Mouse (Mus musculus) forebrain, embryonic 13.5 days (tissue): Measurements from ENCODE around the gene Gba. TPM values are rescaled to one million over a fixed set of nuclear protein-coding genes. Genes with fewer than 3 reads are reported as not detected.
A peak's percentile ranks its signal among the peaks of the same experiment; 100 is the strongest.
"Not testable (repeated sequence)": the region's sequence is repeated elsewhere in the genome, so short reads cannot be mapped to it uniquely, and the experiment has no call there.

Experiments
- ATAC-seq: fragments of 200-750 bp; cut with Nextera tagmentation; 2 replicates; pipeline ENCODE4 v1.8.0; 2017
- H3K27ac ChIP-seq: fragments of 300-500 bp; sonication (generic); 2 replicates; pipeline ENCODE4 v1.5.1; 2015; ENCODE audit warnings: inconsistent platforms, mild to moderate bottlenecking, moderate library complexity
- H3K27me3 ChIP-seq: fragments of 300-500 bp; sonication (generic); 2 replicates; pipeline ENCODE4 v1.6.1; 2015; ENCODE audit warnings: mild to moderate bottlenecking, inconsistent platforms
- H3K36me3 ChIP-seq: fragments of 300-500 bp; sonication (generic); 2 replicates; pipeline ENCODE4 v1.6.1; 2015; ENCODE audit warnings: mild to moderate bottlenecking, inconsistent platforms; ENCODE audit not compliant: poor library complexity, severe bottlenecking
- H3K4me1 ChIP-seq: fragments of 300-500 bp; sonication (generic); 2 replicates; pipeline ENCODE4 v1.6.1; 2015; ENCODE audit warnings: inconsistent platforms
- H3K4me2 ChIP-seq: fragments of 300-500 bp; sonication (generic); 2 replicates; pipeline ENCODE4 v1.6.1; 2015; ENCODE audit warnings: inconsistent platforms, mild to moderate bottlenecking, moderate library complexity
- H3K4me3 ChIP-seq: fragments of 300-500 bp; sonication (generic); 2 replicates; pipeline ENCODE4 v1.5.1; 2015; ENCODE audit warnings: mild to moderate bottlenecking, inconsistent platforms
- H3K9ac ChIP-seq: fragments of 300-500 bp; sonication (generic); 2 replicates; pipeline ENCODE4 v1.6.1; 2015; ENCODE audit warnings: mild to moderate bottlenecking, inconsistent platforms
- H3K9me3 ChIP-seq: fragments of 300-500 bp; sonication (generic); replicated peaks from 2 replicates; pipeline ENCODE4 v1.6.1; 2016; ENCODE audit warnings: inconsistent platforms
- WGBS: fragments of 180-500 bp; shearing (Covaris S2); methylation state at CpG from one replicate; pipeline ENCODE4 v1.1.7; 2015; 5-methylcytosine and 5-hydroxymethylcytosine counted together
- polyA plus RNA-seq: library from polyadenylated mRNA; unstranded; fragments of >200 nt; fragmentation: Nextera tagmentation; extraction: Ambion mirVana; gene quantifications from 2 replicates; pipeline ENCODE4 v1.2.1, GENCODE M21; 2015

The Gba gene
- 34.6 and 36.3 TPM in 2 replicates for polyA plus RNA-seq

DNA sequence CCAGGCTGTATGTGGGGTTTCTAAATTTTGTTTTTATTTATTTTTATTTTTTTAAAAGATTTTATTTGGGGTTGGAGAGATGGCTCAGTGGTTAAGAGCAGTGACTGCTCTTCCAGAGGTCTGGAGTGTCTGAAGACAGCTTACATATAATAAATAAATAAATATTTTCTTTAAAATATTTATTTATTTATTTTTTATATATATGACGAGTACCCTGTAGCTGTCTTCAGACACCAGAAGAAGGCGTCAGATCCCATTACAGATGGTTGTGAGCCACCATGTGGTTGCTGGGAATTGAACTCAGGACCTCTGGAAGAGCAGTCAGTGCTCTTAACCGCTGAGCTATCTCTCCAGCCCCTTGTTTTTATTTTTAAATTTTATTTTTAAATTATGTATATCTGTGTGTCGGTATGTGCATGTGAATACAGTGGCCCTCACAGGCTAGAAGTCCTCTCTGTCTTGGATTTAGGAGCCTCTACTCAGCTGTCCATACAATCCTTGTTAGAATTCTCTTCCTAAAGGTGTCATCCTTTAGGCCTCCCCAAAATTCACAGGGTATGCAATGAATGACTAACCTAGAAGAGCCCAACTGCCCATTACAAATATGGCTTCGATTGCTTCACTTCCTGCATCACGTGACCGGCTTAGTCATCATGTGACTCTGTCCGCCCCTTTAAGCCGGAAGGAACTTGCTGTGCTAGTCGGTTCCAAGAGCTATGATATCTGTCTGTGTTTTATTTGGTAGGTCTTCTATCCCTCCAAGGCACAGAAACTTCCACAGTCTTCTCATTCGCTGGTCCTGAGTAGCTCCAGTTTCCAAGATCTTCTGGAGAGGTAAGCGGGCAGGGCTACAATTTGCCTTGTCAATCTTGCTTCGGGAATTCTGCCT lies at the start of gene Gba:
Gene Gba (plus strand): TSS at position 676 of the 889 bp plus-strand sequence.
- no peak within 1 kb of the TSS for H3K27ac ChIP-seq
- no peaks in the 10 kb centered on the region for H3K27me3 ChIP-seq
- peak within 1 kb of the TSS; percentile 60 for H3K4me3 ChIP-seq
- peak; percentile 90 for ATAC-seq
- H3K4me1 ChIP-seq, result peaks cover 5% of the 10 kb centered on the region
- peaks cover 33% of the 10 kb centered on the region for H3K36me3 ChIP-seq
- 27% methylated on average over 13 of the region's 13 CpGs for WGBS
- no peaks in the 10 kb centered on the region for H3K9me3 ChIP-seq
- H3K4me2 ChIP-seq, result peak within 1 kb of the TSS; percentile 63
- H3K9ac ChIP-seq, result peak within 1 kb of the TSS; percentile 71

DNA sequence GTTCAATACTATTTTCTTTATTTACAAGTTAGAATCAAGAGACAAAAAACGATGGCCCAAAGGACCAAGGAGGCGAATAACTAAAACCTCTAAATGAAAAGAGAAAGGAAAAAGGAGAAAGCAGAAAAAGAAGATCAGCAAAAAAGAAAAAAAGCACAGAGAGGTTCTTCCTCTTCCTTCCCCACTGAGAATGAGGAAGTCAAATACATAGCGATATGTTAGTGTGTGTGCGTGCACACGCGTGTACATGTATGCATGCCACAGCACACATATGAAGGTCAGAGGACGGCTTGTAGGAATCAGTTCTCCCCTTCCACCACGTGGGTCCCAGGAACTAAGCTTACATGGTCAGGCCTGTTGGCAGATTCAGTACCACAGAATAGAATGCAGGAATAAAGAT lies 45.8 kb upstream of the Gba start:
- Histone ChIP-seq H3K27me3 (no peaks in the 10 kb centered on the region), H3K4me2 (no peak overlapping the region), H3K9me3 (no peaks in the 10 kb centered on the region), H3K36me3 (peaks cover 9% of the 10 kb centered on the region; the same call in 1 of the 2 replicates), H3K9ac (no peak overlapping the region), H3K4me3 (no peak overlapping the region), H3K4me1 (peaks cover 21% of the 10 kb centered on the region), H3K27ac (no peak overlapping the region)
- WGBS, result 92% methylated on average over 8 of the region's 8 CpGs
- ATAC-seq, result no peak

DNA sequence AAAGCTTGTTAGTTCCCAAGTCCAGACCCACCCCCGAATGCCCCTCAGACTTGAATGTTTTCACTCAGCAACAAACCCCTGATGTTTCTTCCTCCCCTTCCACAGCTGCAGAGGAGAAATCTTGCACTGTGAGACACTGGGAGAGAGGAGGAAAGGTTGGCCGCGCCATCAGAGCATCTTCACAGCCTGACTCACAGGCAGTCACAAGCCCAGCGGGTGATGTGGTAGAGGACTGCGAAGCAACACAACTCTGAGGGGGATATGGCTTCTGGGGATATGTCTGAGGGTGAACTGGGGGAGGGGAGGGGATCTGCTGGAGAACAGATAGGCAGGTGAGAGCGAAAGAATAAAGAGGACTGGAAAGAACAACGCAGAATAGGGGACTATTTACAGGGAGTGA lies 44.1 kb upstream of the Gba start:
- H3K9ac ChIP-seq, result peak overlapping the region; percentile 82
- WGBS, result 24% methylated on average over 7 of the region's 7 CpGs
- no peaks in the 10 kb centered on the region for H3K27me3 ChIP-seq
- H3K27ac ChIP-seq, result no peak overlapping the region
- peaks cover 21% of the 10 kb centered on the region for H3K4me1 ChIP-seq
- H3K4me2 ChIP-seq, result peak overlapping the region; percentile 95
- H3K4me3 ChIP-seq, result peak overlapping the region; percentile 76
- ATAC-seq, result no peak
- H3K36me3 ChIP-seq, result no peaks in the 10 kb centered on the region
- no peaks in the 10 kb centered on the region for H3K9me3 ChIP-seq

DNA sequence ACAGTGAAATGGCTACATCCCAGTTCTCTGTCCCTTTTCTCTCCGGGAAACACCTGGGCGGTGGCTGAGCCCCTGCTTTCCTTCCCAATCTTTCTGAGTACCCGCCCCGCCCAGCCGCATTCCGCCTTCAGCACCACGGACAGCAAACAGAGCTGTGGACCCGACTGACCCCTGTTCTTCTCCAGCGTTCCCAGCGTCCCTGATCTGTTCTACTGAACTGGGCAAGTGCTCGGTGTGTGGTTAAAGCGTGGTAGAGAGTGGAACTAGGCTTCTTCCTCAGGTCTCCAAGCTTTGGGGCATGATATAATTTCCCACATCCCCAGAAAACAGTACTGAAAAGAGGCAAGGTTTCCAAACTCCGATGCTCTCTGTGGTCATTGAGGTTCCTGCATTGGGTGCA lies 43.5 kb upstream of the Gba start:
- 0 out of 2 replicates have a peak, but pooled peaks have one; percentile 14 for ATAC-seq
- under 1% methylated on average over 13 of the region's 13 CpGs for WGBS
- H3K27ac ChIP-seq, result no peak overlapping the region

DNA sequence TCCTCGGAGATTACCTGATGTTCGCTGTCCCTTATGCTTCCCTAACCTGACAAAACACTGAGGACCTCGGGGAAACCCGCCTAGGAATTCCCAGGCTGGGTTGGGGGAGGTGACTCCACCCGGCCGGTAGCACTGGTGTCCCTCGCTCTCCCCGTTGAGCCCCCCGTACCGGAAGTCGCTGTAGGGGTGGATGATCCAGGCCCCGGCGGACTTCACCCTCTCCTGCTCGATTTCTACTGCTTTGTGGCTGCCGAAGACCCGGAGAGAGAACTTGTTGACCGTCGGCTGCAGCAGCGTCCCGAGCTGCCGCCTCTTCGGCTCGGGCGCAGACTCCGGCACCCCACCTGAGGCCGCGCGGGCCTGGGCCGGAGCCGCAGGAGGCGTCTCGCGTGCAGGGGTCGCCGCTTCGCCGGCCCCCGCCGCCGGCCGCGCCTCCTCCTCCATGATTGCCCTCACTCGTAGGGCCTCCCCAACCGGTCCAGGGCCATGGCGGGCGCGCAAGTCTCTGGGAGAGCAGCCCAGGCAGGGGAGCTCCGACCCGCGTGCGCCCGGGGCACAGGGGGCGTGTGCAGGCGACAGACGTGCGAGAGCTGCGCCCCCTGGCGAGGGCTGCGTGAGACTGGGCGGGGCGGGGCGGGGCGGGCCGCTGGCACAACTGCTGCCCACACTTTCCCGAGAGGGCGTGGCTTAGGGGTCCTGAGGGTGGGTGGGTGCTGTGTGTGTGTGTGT lies 42.9 kb upstream of the Gba start, which contains the start of gene Hcn3:
Gene Hcn3 (minus strand): TSS at position 581 of the 729 bp plus-strand sequence.
- Histone ChIP-seq H3K4me3 (peak within 1 kb of the TSS; percentile 76), H3K27ac (no peak within 1 kb of the TSS), H3K4me2 (peak within 1 kb of the TSS; percentile 95), H3K9me3 (no peaks in the 10 kb centered on the region), H3K4me1 (peaks cover 27% of the 10 kb centered on the region), H3K9ac (peak within 1 kb of the TSS; percentile 82), H3K27me3 (no peaks in the 10 kb centered on the region), H3K36me3 (no peaks in the 10 kb centered on the region)
- ATAC-seq, result peak; percentile 83
- under 1% methylated on average over 54 of the region's 66 CpGs for WGBS

More for the DNA sequence above, 43.5 kb upstream of the Gba start:
- no peaks in the 10 kb centered on the region for H3K9me3 ChIP-seq
- peak overlapping the region; percentile 82 for H3K9ac ChIP-seq
- H3K27me3 ChIP-seq, result no peaks in the 10 kb centered on the region
- peak overlapping the region; percentile 76 for H3K4me3 ChIP-seq
- H3K4me2 ChIP-seq, result peak overlapping the region; percentile 95
- H3K36me3 ChIP-seq, result no peaks in the 10 kb centered on the region
- H3K4me1 ChIP-seq, result peaks cover 27% of the 10 kb centered on the region

DNA sequence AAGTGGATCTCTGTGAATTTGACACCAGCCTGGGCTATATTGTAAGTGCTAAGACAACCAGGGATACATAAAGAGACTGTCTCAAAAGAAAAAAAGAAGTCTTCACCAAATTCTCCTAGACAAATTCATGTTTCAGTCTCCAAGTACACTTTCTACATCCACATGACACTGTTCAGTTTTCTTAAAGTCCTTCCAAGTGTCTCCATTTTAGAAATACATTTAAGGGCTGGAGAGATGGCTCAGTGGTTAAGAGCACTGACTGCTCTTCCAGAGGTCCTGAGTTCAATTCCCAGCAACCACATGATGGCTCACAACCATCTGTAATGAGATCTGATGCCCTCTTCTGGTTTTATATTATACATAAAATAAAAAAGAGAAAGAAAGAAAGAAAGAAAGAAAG lies 41.5 kb upstream of the Gba start:
- not testable (repeated sequence) for H3K4me2 ChIP-seq, ATAC-seq, H3K27ac ChIP-seq, H3K9ac ChIP-seq, H3K36me3 ChIP-seq, H3K9me3 ChIP-seq, H3K4me3 ChIP-seq, H3K27me3 ChIP-seq
- H3K4me1 ChIP-seq, result peaks cover 39% of the 10 kb centered on the region

DNA sequence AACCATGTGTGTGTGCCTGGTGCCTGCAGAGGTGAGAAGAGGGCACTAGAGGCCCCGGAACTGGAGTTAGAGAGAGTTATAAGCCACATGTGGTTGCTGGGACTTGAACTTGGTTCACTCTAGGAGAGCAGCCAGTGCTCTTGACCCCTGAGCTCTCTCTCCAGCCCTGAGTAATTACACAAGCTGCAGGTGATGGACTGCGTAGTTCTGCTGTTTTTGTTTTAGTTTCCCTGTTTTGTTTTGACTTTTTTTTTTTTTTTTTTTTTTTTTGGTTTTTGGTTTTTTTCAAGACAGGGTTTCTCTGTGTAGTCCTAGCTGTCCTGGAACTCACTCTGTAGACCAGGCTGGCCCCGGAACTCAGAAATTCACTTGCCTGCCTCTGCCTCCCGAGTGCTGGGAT lies 40.9 kb upstream of the Gba start:
- WGBS, result 82% methylated on average over 4 of the region's 4 CpGs
- no peak overlapping the region for H3K4me3 ChIP-seq
- H3K27me3 ChIP-seq, result no peaks in the 10 kb centered on the region
- H3K4me2 ChIP-seq, result no peak overlapping the region
- no peak for ATAC-seq
- H3K9me3 ChIP-seq, result no peaks in the 10 kb centered on the region
- no peak overlapping the region for H3K9ac ChIP-seq
- H3K4me1 ChIP-seq, result peaks cover 44% of the 10 kb centered on the region
- H3K27ac ChIP-seq, result no peak overlapping the region
- H3K36me3 ChIP-seq, result peaks cover 1% of the 10 kb centered on the region; the same call in 1 of the 2 replicates

DNA sequence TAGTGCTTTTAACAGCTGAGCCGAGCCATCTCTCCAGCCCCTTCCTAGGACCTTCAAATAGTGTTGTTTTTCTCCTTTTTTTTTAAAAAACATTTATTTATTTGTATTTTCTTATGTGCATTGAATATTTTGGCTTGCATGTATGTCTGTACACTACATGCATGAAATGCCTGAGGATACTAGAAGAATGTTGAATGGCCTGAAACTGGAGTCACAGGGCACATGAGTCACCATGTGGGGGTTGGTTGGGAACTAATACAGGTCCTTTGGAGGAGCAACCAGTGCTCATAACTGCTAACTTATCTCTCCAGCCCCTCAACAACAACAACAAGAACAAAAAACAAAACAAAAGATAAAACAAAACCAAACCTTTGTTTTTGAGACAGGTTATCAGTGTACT lies 39.6 kb upstream of the Gba start:
- H3K4me1 ChIP-seq, result peaks cover 44% of the 10 kb centered on the region
- no peaks in the 10 kb centered on the region for H3K9me3 ChIP-seq
- WGBS, result 88% methylated on average over 1 of the region's 1 CpGs
- no peak overlapping the region for H3K4me3 ChIP-seq
- no peaks in the 10 kb centered on the region for H3K27me3 ChIP-seq
- H3K9ac ChIP-seq, result no peak overlapping the region
- no peak overlapping the region for H3K27ac ChIP-seq
- ATAC-seq, result no peak
- H3K4me2 ChIP-seq, result no peak overlapping the region
- peaks cover 14% of the 10 kb centered on the region for H3K36me3 ChIP-seq

DNA sequence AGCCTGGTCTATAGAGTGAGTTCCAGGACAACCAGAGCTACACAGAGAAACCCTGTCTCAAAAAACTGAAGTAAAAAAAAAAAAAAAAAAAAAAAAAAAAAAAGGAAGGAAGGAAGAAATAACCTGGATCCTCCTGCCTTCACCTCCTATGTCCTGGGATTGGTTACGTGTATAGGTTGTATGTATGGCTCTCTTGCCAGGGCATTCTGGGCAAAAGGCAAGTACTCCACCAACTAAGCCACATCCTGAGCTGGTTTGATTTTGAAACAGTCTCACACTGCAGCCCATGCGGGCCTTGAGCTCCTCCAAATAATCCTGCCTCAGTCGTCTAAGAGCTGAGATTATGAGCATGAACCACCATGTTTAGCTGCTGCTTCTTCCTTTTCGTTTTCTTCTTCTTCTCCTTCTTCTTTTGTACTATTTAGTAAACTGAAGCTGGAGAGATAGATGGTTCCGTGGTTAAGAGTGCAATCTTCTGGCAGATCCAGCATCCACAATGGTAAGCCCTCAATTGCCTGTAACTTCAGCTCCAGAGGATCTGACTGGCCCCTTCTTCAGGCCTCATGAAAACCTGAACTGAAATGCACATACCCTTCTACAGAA lies 39.0 kb upstream of the Gba start:
- Histone ChIP-seq H3K4me1 (peaks cover 38% of the 10 kb centered on the region), H3K9ac (peak overlapping the region; percentile 88), H3K27me3 (no peaks in the 10 kb centered on the region), H3K4me2 (peak overlapping the region; percentile 66), H3K9me3 (no peaks in the 10 kb centered on the region), H3K36me3 (peaks cover 20% of the 10 kb centered on the region), H3K27ac (no peak overlapping the region), H3K4me3 (peak overlapping the region; percentile 88)
- 83% methylated on average over 5 of the region's 5 CpGs for WGBS
- ATAC-seq, result no peak

DNA sequence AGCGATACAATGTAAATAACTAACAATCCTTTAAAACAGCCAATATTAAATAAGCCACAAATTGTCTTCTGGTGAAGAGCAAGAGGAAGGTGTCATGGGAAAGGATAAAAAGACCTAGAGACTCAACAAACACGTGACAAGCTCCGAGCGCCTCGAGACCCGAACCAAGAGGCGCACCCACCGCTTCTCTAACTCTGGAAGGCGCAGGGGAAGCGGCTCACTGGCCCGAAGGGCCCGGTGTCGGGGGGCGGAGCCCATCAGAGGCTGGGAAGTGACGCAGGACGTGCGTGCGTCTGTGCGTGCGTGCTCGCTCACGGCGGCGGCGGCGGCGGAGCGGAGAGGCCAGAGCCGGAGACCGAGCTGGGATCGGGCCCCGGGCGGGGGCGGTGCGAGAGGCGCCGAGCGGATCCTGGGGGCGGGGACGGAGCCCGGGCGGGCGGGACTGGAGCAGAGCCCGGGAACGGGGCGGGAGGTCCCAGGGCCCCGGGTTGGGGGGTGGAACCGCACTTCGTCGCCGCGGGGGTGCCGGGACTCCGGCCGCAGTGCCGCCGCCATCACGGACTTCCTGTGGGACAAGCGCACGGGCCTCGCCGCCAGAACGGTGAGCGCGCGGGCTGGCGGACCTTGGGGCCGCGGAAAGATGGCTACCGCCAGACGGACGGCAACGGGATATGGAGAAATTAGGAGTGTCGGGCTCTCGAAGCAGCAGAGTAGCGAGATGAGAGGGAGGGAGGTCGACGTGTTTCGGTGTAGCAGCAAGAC lies 38.0 kb upstream of the Gba start, which contains the start of gene Clk2:
Gene Clk2 (plus strand): TSS at position 290 of the 762 bp plus-strand sequence.
- under 1% methylated on average over 77 of the region's 79 CpGs for WGBS

DNA sequence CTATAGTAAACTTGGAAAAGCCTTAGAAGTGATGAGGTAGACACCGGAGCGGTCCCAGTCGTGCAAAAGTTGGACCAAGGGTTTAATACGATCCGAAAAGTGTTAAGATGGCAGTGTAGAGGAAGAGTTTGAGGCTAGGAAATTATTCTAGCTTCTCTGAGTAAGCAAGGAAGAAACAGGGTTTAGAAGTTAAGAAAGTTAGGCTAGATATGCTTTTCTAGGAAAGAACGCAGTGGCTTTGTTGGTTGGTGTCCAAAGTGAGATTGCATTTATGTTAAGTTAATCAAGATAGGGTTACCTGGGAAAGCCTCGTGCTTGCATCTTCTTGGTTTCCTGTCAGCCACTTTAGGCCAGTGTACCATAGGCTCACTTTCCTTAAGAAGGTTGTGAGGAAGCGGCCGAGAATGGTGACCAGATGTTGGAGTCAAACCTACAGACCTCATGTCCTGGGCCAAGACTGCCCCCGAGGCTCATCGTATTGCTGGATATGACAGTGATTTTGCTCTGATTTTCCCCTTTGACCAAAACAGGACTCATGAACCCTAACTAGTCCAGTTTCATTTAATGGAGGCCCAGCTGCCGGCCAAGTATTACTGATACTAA lies 37.4 kb upstream of the Gba start:
- Histone ChIP-seq H3K4me1 (peaks cover 28% of the 10 kb centered on the region), H3K9me3 (no peaks in the 10 kb centered on the region), H3K4me3 (peak overlapping the region; percentile 88), H3K27me3 (no peaks in the 10 kb centered on the region), H3K9ac (peak overlapping the region; percentile 88), H3K27ac (peak overlapping the region; percentile 93), H3K36me3 (peaks cover 36% of the 10 kb centered on the region), H3K4me2 (peak overlapping the region; percentile 66)
- ATAC-seq, result no peak
- WGBS, result 26% methylated on average over 12 of the region's 12 CpGs

More for the DNA sequence above, 38.0 kb upstream of the Gba start, which contains the start of gene Clk2:
- Histone ChIP-seq H3K4me2 (peak within 1 kb of the TSS; percentile 66), H3K27ac (peak within 1 kb of the TSS; percentile 93), H3K4me3 (peak within 1 kb of the TSS; percentile 88), H3K36me3 (peaks cover 29% of the 10 kb centered on the region), H3K27me3 (no peaks in the 10 kb centered on the region), H3K9me3 (no peaks in the 10 kb centered on the region), H3K9ac (peak within 1 kb of the TSS; percentile 88), H3K4me1 (peaks cover 29% of the 10 kb centered on the region)
- ATAC-seq, result peak; percentile 97
